ENCODE assay signal across 10 mouse cellular contexts in genomic region chr8:102790303-102790702, GRCm38 (mm10). TPM values are rescaled to one million over a fixed set of nuclear protein-coding genes. Genes with fewer than 3 reads are reported as not detected.
A peak's percentile ranks its signal among the peaks of the same experiment; 100 is the strongest.
DNase-seq lines count a peak whose midpoint lies in the region; ATAC-seq lines count a peak whose summit lies in the region.
"Had no signal": no experiment of that assay in that cellular context is flagged by ENCODE, and none has a peak within 500 bp of the region (broad histone marks: within the 10 kb centered on the region; RNA-seq: fewer than 3 reads in every experiment).

No protein-coding gene starts in this region.

- no peaks in the 10 kb centered on the region for H3K36me3 ChIP-seq in hindbrain, embryonic 14.5 days (replicated peaks; ENCODE audit: control insufficient read depth, insufficient read depth)
- H3K36me3 ChIP-seq in hindbrain, embryonic 13.5 days: no peaks in the 10 kb centered on the region
- no peaks in the 10 kb centered on the region for H3K36me3 ChIP-seq in forebrain, embryonic 12.5 days (replicated peaks)
- H3K36me3 ChIP-seq: embryonic facial prominence, embryonic 12.5 days; midbrain, embryonic 12.5 days had no signal

- DNase-seq in hindbrain, embryonic 14.5 days (ENCODE audit: low spot score): peak; percentile 80
- peak; percentile 23 for DNase-seq in ovary, postnatal 14 days (ENCODE audit: low spot score)
- no peak for DNase-seq in ovary, postnatal 10 days (ENCODE audit: low spot score)
- DNase-seq in embryo, embryonic 10 days (ENCODE audit: low spot score): peak; percentile 63
- DNase-seq in mesoderm, embryonic 11.5 days (ENCODE audit: low read depth, low spot score): peak; percentile 56
- DNase-seq in spleen, postnatal 10 days (ENCODE audit: low spot score in 2 of 2): no peak

- H3K4me1 ChIP-seq in hindbrain, embryonic 14.5 days (replicated peaks; ENCODE audit: control insufficient read depth, insufficient read depth, low read length): peaks cover 11% of the 10 kb centered on the region
- peaks cover 19% of the 10 kb centered on the region for H3K4me1 ChIP-seq in hindbrain, embryonic 13.5 days (replicated peaks)
- peaks cover 16% of the 10 kb centered on the region for H3K4me1 ChIP-seq in forebrain, embryonic 12.5 days

- 21% methylated on average over 4 of the region's 4 CpGs for WGBS in hindbrain, embryonic 14.5 days
- 19% methylated on average over 4 of the region's 4 CpGs for WGBS in hindbrain, embryonic 13.5 days
- whole genome bisulfite sequencing in forebrain, embryonic 12.5 days: 22% methylated on average over 4 of the region's 4 CpGs

- peaks cover 7% of the 10 kb centered on the region; the same call in 1 of the 2 replicates for H3K27me3 ChIP-seq in hindbrain, embryonic 14.5 days (ENCODE audit: control insufficient read depth, insufficient read depth, low read length)
- peaks cover 37% of the 10 kb centered on the region for H3K27me3 ChIP-seq in hindbrain, embryonic 13.5 days
- H3K27me3 ChIP-seq in forebrain, embryonic 12.5 days: peaks cover 39% of the 10 kb centered on the region
- H3K27me3 ChIP-seq: embryonic facial prominence, embryonic 12.5 days had no signal

- no peak overlapping the region for H3K4me3 ChIP-seq in hindbrain, embryonic 14.5 days (replicated peaks; ENCODE audit: low read length)
- no peak overlapping the region for H3K4me3 ChIP-seq in hindbrain, embryonic 13.5 days
- H3K4me3 ChIP-seq in forebrain, embryonic 12.5 days (replicated peaks): no peak overlapping the region
- H3K4me3 ChIP-seq: embryonic facial prominence, embryonic 12.5 days; midbrain, embryonic 12.5 days had no signal

- H3K4me2 ChIP-seq in hindbrain, embryonic 14.5 days (replicated peaks): no peak overlapping the region
- H3K4me2 ChIP-seq in hindbrain, embryonic 13.5 days: no peak overlapping the region
- H3K4me2 ChIP-seq in forebrain, embryonic 12.5 days: no peak overlapping the region
- H3K4me2 ChIP-seq: embryonic facial prominence, embryonic 12.5 days; midbrain, embryonic 12.5 days had no signal

- H3K9ac ChIP-seq in hindbrain, embryonic 14.5 days: no peak overlapping the region
- H3K9ac ChIP-seq in hindbrain, embryonic 13.5 days: no peak overlapping the region
- H3K9ac ChIP-seq in forebrain, embryonic 12.5 days: no peak overlapping the region
- H3K9ac ChIP-seq: embryonic facial prominence, embryonic 12.5 days; midbrain, embryonic 12.5 days had no signal

- H3K27ac ChIP-seq in hindbrain, embryonic 14.5 days: no peak overlapping the region
- no peak overlapping the region for H3K27ac ChIP-seq in hindbrain, embryonic 13.5 days
- H3K27ac ChIP-seq in forebrain, embryonic 12.5 days: no peak overlapping the region
- H3K27ac ChIP-seq: embryonic facial prominence, embryonic 12.5 days; midbrain, embryonic 12.5 days had no signal

- H3K9me3 ChIP-seq in hindbrain, embryonic 14.5 days (ENCODE audit: control insufficient read depth, low read length): no peaks in the 10 kb centered on the region
- no peaks in the 10 kb centered on the region for H3K9me3 ChIP-seq in hindbrain, embryonic 13.5 days
- no peaks in the 10 kb centered on the region for H3K9me3 ChIP-seq in forebrain, embryonic 12.5 days
- H3K9me3 ChIP-seq: embryonic facial prominence, embryonic 12.5 days; midbrain, embryonic 12.5 days had no signal

- no peak for ATAC-seq in hindbrain, embryonic 14.5 days (ENCODE audit: low FRiP score)
- ATAC-seq in hindbrain, embryonic 13.5 days (ENCODE audit: low FRiP score): no peak
- ATAC-seq in forebrain, embryonic 12.5 days (ENCODE audit: low FRiP score): no peak

RNA-seq across cellular contexts. Expression of gene Cdh11, which starts 4.9 kb away (rescaled TPM):
- 50.4 and 61.1 TPM in 2 replicates for polyA plus RNA-seq in hindbrain, embryonic 14.5 days (2014; fragmentation: Nextera tagmentation; extraction: Ambion mirVana)
- polyA plus RNA-seq in hindbrain, embryonic 13.5 days (2015; fragmentation: Nextera tagmentation; extraction: Ambion mirVana): 34.9 and 41.3 TPM in 2 replicates
- 53.2 and 63.9 TPM in 2 replicates for polyA plus RNA-seq in forebrain, embryonic 12.5 days (2016; fragmentation: Nextera tagmentation; extraction: Ambion mirVana)

Comparison
In these comparisons a context has a peak if more than half of its experiments do, and no peak if none do; other contexts are left out.
1. DNase-seq: peak in hindbrain, embryonic 14.5 days (single experiment), ovary, postnatal 14 days (single experiment), embryo, embryonic 10 days (single experiment) and mesoderm, embryonic 11.5 days (single experiment); none in ovary, postnatal 10 days (single experiment) and spleen, postnatal 10 days (0 of 2).